8 mouse cellular contexts compared by ENCODE assay signal in genomic region chr17:85645718-85646665, GRCm38 (mm10). TPM values are rescaled to one million over a fixed set of nuclear protein-coding genes. Genes with fewer than 3 reads are reported as not detected.
DNase-seq lines count a peak whose midpoint lies in the region; ATAC-seq and TF ChIP-seq lines count a peak whose summit lies in the region.

No protein-coding gene starts in this region.

- TF ChIP-seq EP300 in heart, adult 2 months (IDR thresholded peaks at IDR 0.05; ENCODE audit: insufficient read depth, low read depth, low read length) = no peak
- TF ChIP-seq EP300 in MEL (IDR thresholded peaks at IDR 0.05; ENCODE audit: low read depth in 1 of 2, low read length in 2 of 2) = no peak

- TF ChIP-seq POLR2A in heart, adult 2 months (IDR thresholded peaks at IDR 0.05; ENCODE audit: insufficient read depth, low read depth, low read length) = no peak
- TF ChIP-seq POLR2A in MEL (IDR thresholded peaks at IDR 0.05; ENCODE audit: control insufficient read depth in 1 of 2, insufficient read depth in 1 of 2, low read depth in 1 of 2, low read length in 2 of 2, poor library complexity in 1 of 2) = no peak

- intact Hi-C loops in heart, adult 2 months (cut with DNase I) = no loop called here

- 6% methylated on average over 36 of the region's 36 CpGs for WGBS in heart, adult 2 months
- 3% methylated on average over 36 of the region's 36 CpGs for WGBS in heart, embryonic 15.5 days
- WGBS in midbrain, embryonic 11.5 days = 1% methylated on average over 36 of the region's 36 CpGs

- H3K4me1 ChIP-seq in heart, adult 2 months (ENCODE audit: control insufficient read depth, insufficient read depth, low read length) = no peaks in the 10 kb centered on the region
- no peaks in the 10 kb centered on the region for H3K4me1 ChIP-seq in MEL (ENCODE audit: control insufficient read depth in 1 of 2, insufficient read depth in 2 of 2, low read length in 2 of 2)
- H3K4me1 ChIP-seq in heart, embryonic 15.5 days (replicated peaks) = peaks cover 7% of the 10 kb centered on the region
- peaks cover 8% of the 10 kb centered on the region for H3K4me1 ChIP-seq in midbrain, embryonic 11.5 days (ENCODE audit: control insufficient read depth, insufficient read depth, low read length)

- H3K4me3 ChIP-seq in heart, adult 2 months = no peak overlapping the region
- no peak overlapping the region for H3K4me3 ChIP-seq in MEL (ENCODE audit: control insufficient read depth in 1 of 2, insufficient read depth in 1 of 2, low read depth in 2 of 2, low read length in 2 of 2)
- peak overlapping the region; percentile 33 for H3K4me3 ChIP-seq in heart, embryonic 15.5 days
- H3K4me3 ChIP-seq in midbrain, embryonic 11.5 days (ENCODE audit: low read depth, low read length) = peak overlapping the region; percentile 26

- H3K79me2 ChIP-seq in heart, adult 2 months (replicated peaks; ENCODE audit: control insufficient read depth, insufficient read depth, low read length) = no peaks in the 10 kb centered on the region
- no peaks in the 10 kb centered on the region for H3K79me2 ChIP-seq in MEL (ENCODE audit: control insufficient read depth, insufficient read depth, low read length, poor library complexity)

- H3K27me3 ChIP-seq in heart, adult 2 months (ENCODE audit: control insufficient read depth, insufficient read depth, low read length) = peaks cover 6% of the 10 kb centered on the region; the same call in 1 of the 2 replicates
- H3K27me3 ChIP-seq in MEL (ENCODE audit: control insufficient read depth in 1 of 2, insufficient read depth in 2 of 2, low read length in 2 of 2) = no peaks in the 10 kb centered on the region; a peak in 2 of 4 replicates
- H3K27me3 ChIP-seq in heart, embryonic 15.5 days = peaks cover 75% of the 10 kb centered on the region
- H3K27me3 ChIP-seq in midbrain, embryonic 11.5 days (ENCODE audit: control insufficient read depth, insufficient read depth, low read length) = peaks cover 42% of the 10 kb centered on the region

- peak in 1 of 2 experiments; percentile 59 for DNase-seq in heart, adult 2 months
- DNase-seq in heart, adult 8-10 months (ENCODE audit: low spot score) = no peak
- DNase-seq in MEL (ENCODE audit: low read depth, low spot score) = peak; percentile 31
- DNase-seq in embryo, embryonic 11 days = peak; percentile 85
- DNase-seq in kidney, postnatal 14 days = peak; percentile 57
- peak; percentile 97 for DNase-seq in midbrain, embryonic 11.5 days (ENCODE audit: low spot score, missing footprints)

- H3K27ac ChIP-seq in heart, adult 2 months = no peak overlapping the region
- H3K27ac ChIP-seq in MEL (ENCODE audit: control insufficient read depth, low read depth, low read length) = no peak overlapping the region
- H3K27ac ChIP-seq in heart, embryonic 15.5 days = no peak overlapping the region
- no peak overlapping the region; the same call in 1 of the 2 replicates for H3K27ac ChIP-seq in midbrain, embryonic 11.5 days (ENCODE audit: low read depth, low read length)

- peak overlapping the region; percentile 59 for H3K4me2 ChIP-seq in heart, embryonic 15.5 days
- peak overlapping the region; percentile 66 for H3K4me2 ChIP-seq in midbrain, embryonic 11.5 days

- no peaks in the 10 kb centered on the region for H3K36me3 ChIP-seq in heart, adult 2 months (ENCODE audit: control insufficient read depth, insufficient read depth, low read length)
- H3K36me3 ChIP-seq in MEL (ENCODE audit: control insufficient read depth in 1 of 2, insufficient read depth in 2 of 2, low read length in 2 of 2) = no peaks in the 10 kb centered on the region
- H3K36me3 ChIP-seq in heart, embryonic 15.5 days = no peaks in the 10 kb centered on the region
- H3K36me3 ChIP-seq in midbrain, embryonic 11.5 days (ENCODE audit: control insufficient read depth, insufficient read depth, low read length) = no peaks in the 10 kb centered on the region

- ATAC-seq in heart, embryonic 15.5 days (replicated peaks; ENCODE audit: insufficient number of reproducible peaks, insufficient read depth, low FRiP score, low read depth) = peak; percentile 59
- ATAC-seq in midbrain, embryonic 11.5 days (ENCODE audit: low FRiP score) = peak; percentile 89
- ATAC-seq in activated CD4-positive, CD25-positive, alpha-beta regulatory T cell, adult 4 months = no peak

- TF ChIP-seq RAD21 in MEL (IDR thresholded peaks at IDR 0.05; ENCODE audit: low read depth, low read length) = no peak; the same call in 1 of the 2 replicates

- no peak overlapping the region for H3K9ac ChIP-seq in heart, adult 2 months (ENCODE audit: low read depth, low read length)
- no peak overlapping the region for H3K9ac ChIP-seq in MEL (ENCODE audit: control insufficient read depth, low read depth, low read length, poor library complexity, severe bottlenecking)
- no peak overlapping the region for H3K9ac ChIP-seq in heart, embryonic 15.5 days
- H3K9ac ChIP-seq in midbrain, embryonic 11.5 days (ENCODE audit: low read length) = peak overlapping the region; percentile 47

- peak; percentile 74 for TF ChIP-seq CTCF in heart, adult 2 months (IDR thresholded peaks at IDR 0.05)
- TF ChIP-seq CTCF in MEL (IDR thresholded peaks at IDR 0.05 in 2 of 3, conservative IDR thresholded peaks at IDR 0.05 in 1 of 3; ENCODE audit: control insufficient read depth in 1 of 3, insufficient read depth in 1 of 3, low read depth in 2 of 3, low read length in 3 of 3, poor library complexity in 1 of 3, severe bottlenecking in 1 of 3) = peak in 2 of 3 experiments; percentile 34 to 47; a peak in 5 of 6 replicates

- no peaks in the 10 kb centered on the region for H3K9me3 ChIP-seq in MEL (replicated peaks; ENCODE audit: insufficient read depth, low read length)
- no peaks in the 10 kb centered on the region for H3K9me3 ChIP-seq in heart, embryonic 15.5 days (replicated peaks)
- no peaks in the 10 kb centered on the region for H3K9me3 ChIP-seq in midbrain, embryonic 11.5 days (ENCODE audit: control insufficient read depth, low read length)

TF ChIP-seq in MEL, 35 proteins besides CTCF, POLR2A, EP300 and RAD21:
- TF ChIP-seq SMC3 (IDR thresholded peaks at IDR 0.05; ENCODE audit: low read depth, low read length) = peak; percentile 34
- TF ChIP-seq ZNF384 (IDR thresholded peaks at IDR 0.05; ENCODE audit: low read depth, low read length) = no peak
TF ChIP-seq in MEL: peak in this region for 1.

RNA-seq across cellular contexts. Expression of gene Six3, which starts 32.6 kb away (rescaled TPM):
- not detected for total RNA-seq in heart, adult 2 months (2021)
- polyA plus RNA-seq in heart, adult 2 months (2012; rRNA removed) = 0.06 TPM in 1 of 2 replicates, not detected in the other
- total RNA-seq in heart, adult 8-10 months (2022) = not detected
- total RNA-seq in MEL (2012; rRNA removed) = not detected in 2 replicates
- polyA plus RNA-seq in MEL (2012; ENCODE audit: insufficient read depth in 1 of 2, insufficient read length in 2 of 2, low read depth in 1 of 2, low replicate concordance in 2 of 2, missing spikeins in 1 of 2) = not detected
- polyA plus RNA-seq in heart, embryonic 15.5 days (2015; fragmentation: Nextera tagmentation; extraction: Ambion mirVana) = not detected in 2 replicates
- polyA plus RNA-seq in midbrain, embryonic 11.5 days (2014; fragmentation: Nextera tagmentation; extraction: Ambion mirVana) = 6.7 and 10.7 TPM in 2 replicates
- not detected for polyA plus RNA-seq in activated CD4-positive, CD25-positive, alpha-beta regulatory T cell, adult 4 months (2017; shearing (Covaris generic))

RNA-seq across cellular contexts. Expression of gene Six2, which starts 42.1 kb away (rescaled TPM):
- total RNA-seq in heart, adult 2 months (2021) = under 1 TPM in 1 of 2 experiments, not detected in 1; 0.43 TPM
- 0.18 and 0.35 TPM in 2 replicates for polyA plus RNA-seq in heart, adult 2 months (2012; rRNA removed)
- total RNA-seq in heart, adult 8-10 months (2022) = under 1 TPM; 0.23 to 0.38 (median 0.26) TPM
- 5.8 and 6.4 TPM in 2 replicates for total RNA-seq in MEL (2012; rRNA removed)
- polyA plus RNA-seq in MEL (2012; ENCODE audit: insufficient read depth in 1 of 2, insufficient read length in 2 of 2, low read depth in 1 of 2, low replicate concordance in 2 of 2, missing spikeins in 1 of 2) = 10 to 100 TPM in 1 of 2 experiments, not detected in 1; 81.4 TPM
- polyA plus RNA-seq in heart, embryonic 15.5 days (2015; fragmentation: Nextera tagmentation; extraction: Ambion mirVana) = 0.21 and 2.2 TPM in 2 replicates
- 5.6 and 6.7 TPM in 2 replicates for polyA plus RNA-seq in midbrain, embryonic 11.5 days (2014; fragmentation: Nextera tagmentation; extraction: Ambion mirVana)
- polyA plus RNA-seq in activated CD4-positive, CD25-positive, alpha-beta regulatory T cell, adult 4 months (2017; shearing (Covaris generic)) = not detected

Comparison
In these comparisons a context has a peak if more than half of its experiments do, and no peak if none do; other contexts are left out.
1. H3K4me3 ChIP-seq: peak in heart, embryonic 15.5 days (single experiment) and midbrain, embryonic 11.5 days (single experiment); none in heart, adult 2 months (single experiment) and MEL (0 of 2).